Mouse (Mus musculus): Measurements from ENCODE around the gene Ppih.
"Not testable (repeated sequence)": the region's sequence is repeated elsewhere in the genome, so short reads cannot be mapped to it uniquely, and the experiment has no call there.

Gene Ppih

GRCm38 (mm10) chr4:119291921-119292320, 28.4 kb downstream of the Ppih start:
- DNase-seq (ENCODE audit: low spot score): no peak

GRCm38 (mm10) chr4:119285336-119285735, 35.0 kb downstream of the Ppih start:
- DNase-seq (ENCODE audit: low spot score): no peak

GRCm38 (mm10) chr4:119284861-119285260, 35.5 kb downstream of the Ppih start:
- DNase-seq (ENCODE audit: low spot score): no peak

- DNase-seq (ENCODE audit: low spot score): not testable (repeated sequence)
Observed at GRCm38 (mm10) chr4:119278784-119279183, 41.6 kb downstream of the Ppih start.

- DNase-seq (ENCODE audit: low spot score): no peak
Observed at GRCm38 (mm10) chr4:119275726-119276125, 44.6 kb downstream of the Ppih start.

GRCm38 (mm10) chr4:119275226-119275625, 45.1 kb downstream of the Ppih start:
- DNase-seq (ENCODE audit: low spot score): no peak

- no peak for DNase-seq (ENCODE audit: low spot score)
Observed at GRCm38 (mm10) chr4:119274627-119275026, 45.7 kb downstream of the Ppih start.

GRCm38 (mm10) chr4:119266606-119267005, 53.7 kb downstream of the Ppih start:
- DNase-seq (ENCODE audit: low spot score): no peak

GRCm38 (mm10) chr4:119263459-119263858, 56.9 kb downstream of the Ppih start:
- DNase-seq (ENCODE audit: low spot score): no peak

- no peak for DNase-seq (ENCODE audit: low spot score)
Observed at GRCm38 (mm10) chr4:119262483-119262882, 57.9 kb downstream of the Ppih start.

- no peak for DNase-seq (ENCODE audit: low spot score)
Observed at GRCm38 (mm10) chr4:119261087-119261713, 59.1 kb downstream of the Ppih start.

- no peak for DNase-seq (ENCODE audit: low spot score)
Observed at GRCm38 (mm10) chr4:119259344-119260254, 60.7 kb downstream of the Ppih start.

GRCm38 (mm10) chr4:119257083-119257482, 63.3 kb downstream of the Ppih start:
- no peak for DNase-seq (ENCODE audit: low spot score)

- DNase-seq (ENCODE audit: low spot score): no peak
Observed at GRCm38 (mm10) chr4:119255351-119255750, 65.0 kb downstream of the Ppih start, which contains the start of gene Cldn19. Gene Cldn19 (plus strand): TSS chr4:119255414.

GRCm38 (mm10) chr4:119254012-119254618, 66.2 kb downstream of the Ppih start:
- DNase-seq (ENCODE audit: low spot score): no peak

GRCm38 (mm10) chr4:119252025-119252808, 68.1 kb downstream of the Ppih start:
- no peak for DNase-seq (ENCODE audit: low spot score)
